ENCODE assay signal across 9 mouse cellular contexts in genomic region chr7:107661189-107661842, GRCm38 (mm10). TPM values are rescaled to one million over a fixed set of nuclear protein-coding genes. Genes with fewer than 3 reads are reported as not detected.
A peak's percentile ranks its signal among the peaks of the same experiment; 100 is the strongest.
DNase-seq lines count a peak whose midpoint lies in the region; ATAC-seq and TF ChIP-seq lines count a peak whose summit lies in the region.
"Had no signal": no experiment of that assay in that cellular context is flagged by ENCODE, and none has a peak within 500 bp of the region (broad histone marks: within the 10 kb centered on the region; RNA-seq: fewer than 3 reads in every experiment).

No protein-coding gene starts in this region.

- H3K27ac ChIP-seq in testis, adult 2 months (ENCODE audit: control insufficient read depth, insufficient read depth, low read depth, low read length) = no peak overlapping the region

- no peaks in the 10 kb centered on the region for H3K4me1 ChIP-seq in testis, adult 2 months (ENCODE audit: control insufficient read depth, insufficient read depth, low read length)

- no peaks in the 10 kb centered on the region for H3K27me3 ChIP-seq in testis, adult 2 months (ENCODE audit: control insufficient read depth, insufficient read depth, low read length)

- peak; percentile 61 for ATAC-seq in common myeloid progenitor, adult 5-6 weeks (replicated peaks; ENCODE audit: low read depth, poor library complexity, severe bottlenecking)

- no peaks in the 10 kb centered on the region for H3K36me3 ChIP-seq in testis, adult 2 months (ENCODE audit: control insufficient read depth, insufficient read depth, low read length)
- H3K36me3 ChIP-seq: G1E had no signal

- H3K4me3 ChIP-seq in testis, adult 2 months (ENCODE audit: control insufficient read depth, low read depth, low read length) = no peak overlapping the region

- DNase-seq in testis, postnatal 14 days (ENCODE audit: low spot score) = no peak
- peak; percentile 47 to 50 for DNase-seq in gastrocnemius, adult 8-10 months (ENCODE audit: low spot score in 2 of 2)
- peak; percentile 82 for DNase-seq in induced T-regulatory cell, adult 2 months (ENCODE audit: low read depth)
- DNase-seq in left cerebral cortex, adult 18-20 months (ENCODE audit: low spot score in 2 of 2) = peak; percentile 72 to 80
- DNase-seq in lung, postnatal 4 days = peak; percentile 56 to 82
- DNase-seq in right cerebral cortex, postnatal 25 days = peak; percentile 28

- TF ChIP-seq CTCF in testis, adult 2 months (IDR thresholded peaks at IDR 0.05; ENCODE audit: control insufficient read depth, insufficient read depth, insufficient replicate concordance, low read depth, low read length) = peak; percentile 75; the same call in 1 of the 2 replicates

- TF ChIP-seq POLR2A in testis, adult 2 months (IDR thresholded peaks at IDR 0.05; ENCODE audit: control insufficient read depth, low read depth, low read length) = no peak

RNA-seq across cellular contexts. Expression of gene 5330417H12Rik, which starts 36.4 kb away (rescaled TPM):
- polyA plus RNA-seq in testis, adult 2 months (2012; rRNA removed) = not detected in 2 replicates
- not detected in 2 replicates for total RNA-seq in common myeloid progenitor, adult 5-6 weeks (2017)
- not detected for total RNA-seq in gastrocnemius, adult 8-10 months (2022)
- total RNA-seq in left cerebral cortex, adult 18-20 months (2021) = not detected
- total RNA-seq: G1E had no signal
- polyA plus RNA-seq: G1E had no signal
